Mouse (Mus musculus) MEL (cell line): ENCODE measurements around the gene Map2k5. TPM values are rescaled to one million over a fixed set of nuclear protein-coding genes. Genes with fewer than 3 reads are reported as not detected.

ENCODE experiments used
- DNase-seq: peaks from one replicate; pipeline ENCODE4 v3.0.0; 2011; ENCODE audit warnings: low read depth, low spot score
- H3K27ac ChIP-seq: 2 replicates; pipeline ENCODE4 v1.5.1; 2012; ENCODE audit warnings: low read depth, mild to moderate bottlenecking, control low read depth, low read length, moderate library complexity; ENCODE audit not compliant: control insufficient read depth
- H3K27me3 ChIP-seq, 2 experiments: fragments of 150-350 bp in 1 of 2; sonication (generic) in 1 of 2; 2 replicates each; pipeline ENCODE4 v1.6.1; 2012; ENCODE audit warnings: low read length in 2 of 2, mild to moderate bottlenecking in 2 of 2, improper control_type of control experiment in 1 of 2, moderate library complexity in 1 of 2; ENCODE audit not compliant: insufficient read depth in 2 of 2, control insufficient read depth in 1 of 2
- H3K36me3 ChIP-seq, 2 experiments: 2 replicates each; pipeline ENCODE4 v1.6.1; 2012 to 2014; ENCODE audit warnings: low read length in 2 of 2, improper control_type of control experiment in 1 of 2, inconsistent platforms in 1 of 2, mild to moderate bottlenecking in 1 of 2; ENCODE audit not compliant: insufficient read depth in 2 of 2, control insufficient read depth in 1 of 2
- H3K4me1 ChIP-seq, 2 experiments: fragments of 150-350 bp in 1 of 2; sonication (generic) in 1 of 2; 2 replicates each; pipeline ENCODE4 v1.6.1; 2012; ENCODE audit warnings: low read length in 2 of 2, improper control_type of control experiment in 1 of 2, mild to moderate bottlenecking in 1 of 2; ENCODE audit not compliant: insufficient read depth in 2 of 2, control insufficient read depth in 1 of 2
- H3K4me3 ChIP-seq, 2 experiments: fragments of 150-350 bp in 1 of 2; sonication (generic) in 1 of 2; 2 replicates each; pipeline ENCODE4 v1.5.1; 2012; ENCODE audit warnings: low read depth in 2 of 2, low read length in 2 of 2, mild to moderate bottlenecking in 2 of 2, moderate library complexity in 2 of 2, control low read depth in 1 of 2, improper control_type of control experiment in 1 of 2; ENCODE audit not compliant: control insufficient read depth in 1 of 2, insufficient read depth in 1 of 2
- H3K79me2 ChIP-seq: 2 replicates; pipeline ENCODE4 v1.6.1; 2012; ENCODE audit warnings: mild to moderate bottlenecking, low read length, moderate library complexity; ENCODE audit not compliant: control insufficient read depth, poor library complexity, insufficient read depth
- H3K9ac ChIP-seq: 2 replicates; pipeline ENCODE4 v1.6.1; 2012; ENCODE audit warnings: low read depth, mild to moderate bottlenecking, control low read depth, low read length, moderate library complexity; ENCODE audit not compliant: control insufficient read depth, poor library complexity, severe bottlenecking
- H3K9me3 ChIP-seq: fragments of 150-350 bp; sonication (generic); replicated peaks from 2 replicates; pipeline ENCODE4 v1.6.1; 2012; ENCODE audit warnings: mild to moderate bottlenecking, low read length, improper control_type of control experiment, moderate library complexity; ENCODE audit not compliant: insufficient read depth
- CHD1 ChIP-seq: IDR thresholded peaks from 2 replicates; pipeline ENCODE4 v1.6.1; 2012; ENCODE audit warnings: low read depth, mild to moderate bottlenecking, inconsistent platforms, low read length, improper control_type of control experiment
- CHD2 ChIP-seq: IDR thresholded peaks from 2 replicates; pipeline ENCODE4 v1.6.1; 2011; ENCODE audit warnings: low read length, improper control_type of control experiment
- CTCF ChIP-seq, 3 experiments: IDR thresholded peaks in 2 of 3; conservative IDR thresholded peaks in 1 of 3; 2 replicates each; pipeline ENCODE4 v1.5.1; 2011 to 2012; ENCODE audit warnings: low read length in 3 of 3, low read depth in 2 of 3, mild to moderate bottlenecking in 2 of 3, improper control_type of control experiment in 1 of 3, inconsistent platforms in 1 of 3, mixed read lengths in 1 of 3, moderate library complexity in 1 of 3; ENCODE audit not compliant: control insufficient read depth in 1 of 3, insufficient read depth in 1 of 3, poor library complexity in 1 of 3, severe bottlenecking in 1 of 3
- E2F4 ChIP-seq: IDR thresholded peaks from 2 replicates; pipeline ENCODE4 v1.6.1; 2011; ENCODE audit warnings: low read depth, low read length, improper control_type of control experiment, borderline replicate concordance
- ELF1 ChIP-seq: IDR thresholded peaks from 2 replicates; pipeline ENCODE4 v1.6.1; 2014; ENCODE audit warnings: low read depth, mild to moderate bottlenecking, inconsistent platforms, low read length, improper control_type of control experiment, moderate library complexity
- EP300 ChIP-seq, 2 experiments: IDR thresholded peaks; 2 replicates each; pipeline ENCODE4 v1.6.1; 2011; ENCODE audit warnings: improper control_type of control experiment in 2 of 2, low read length in 2 of 2, low read depth in 1 of 2, mild to moderate bottlenecking in 1 of 2
- GABPA ChIP-seq: IDR thresholded peaks from 2 replicates; pipeline ENCODE4 v1.6.1; 2012; ENCODE audit warnings: low read depth, mild to moderate bottlenecking, inconsistent platforms, low read length, improper control_type of control experiment, moderate library complexity
- GATA1 ChIP-seq: IDR thresholded peaks from 2 replicates; pipeline ENCODE4 v1.6.1; 2011; ENCODE audit warnings: low read depth, low read length, improper control_type of control experiment
- HCFC1 ChIP-seq: IDR thresholded peaks from 2 replicates; pipeline ENCODE4 v1.6.1; 2012; ENCODE audit warnings: low read depth, mild to moderate bottlenecking, inconsistent platforms, low read length, improper control_type of control experiment, moderate library complexity
- JUND ChIP-seq: IDR thresholded peaks from 2 replicates; pipeline ENCODE4 v1.6.1; 2011; ENCODE audit warnings: low read depth, mild to moderate bottlenecking, improper control_type of control experiment, low read length
- MEF2A ChIP-seq: IDR thresholded peaks from 2 replicates; pipeline ENCODE4 v1.6.1; 2014; ENCODE audit warnings: low read depth, mild to moderate bottlenecking, inconsistent platforms, low read length, improper control_type of control experiment; ENCODE audit not compliant: poor library complexity, insufficient replicate concordance, severe bottlenecking; ENCODE audit errors: extremely low read depth
- NELFE ChIP-seq: IDR thresholded peaks from 2 replicates; pipeline ENCODE4 v1.6.1; 2011; ENCODE audit warnings: low read depth, low read length, improper control_type of control experiment
- POLR2A ChIP-seq, 2 experiments: IDR thresholded peaks; 2 replicates each; pipeline ENCODE4 v1.6.1; 2011 to 2012; ENCODE audit warnings: low read length in 2 of 2, mild to moderate bottlenecking in 2 of 2, control low read depth in 1 of 2, improper control_type of control experiment in 1 of 2, low read depth in 1 of 2, moderate library complexity in 1 of 2; ENCODE audit not compliant: control insufficient read depth in 1 of 2, insufficient read depth in 1 of 2, poor library complexity in 1 of 2
- POLR2AphosphoS2 ChIP-seq: IDR thresholded peaks from 2 replicates; pipeline ENCODE4 v1.6.1; 2011; ENCODE audit warnings: low read length, improper control_type of control experiment
- RCOR1 ChIP-seq: IDR thresholded peaks from 2 replicates; pipeline ENCODE4 v1.6.1; 2012; ENCODE audit warnings: low read depth, mild to moderate bottlenecking, inconsistent platforms, low read length, improper control_type of control experiment
- TBP ChIP-seq: IDR thresholded peaks from 2 replicates; pipeline ENCODE4 v1.8.0; 2011; ENCODE audit warnings: low read depth, low read length, improper control_type of control experiment
- TCF12 ChIP-seq: IDR thresholded peaks from 2 replicates; pipeline ENCODE4 v1.6.1; 2014; ENCODE audit warnings: low read depth, mild to moderate bottlenecking, inconsistent platforms, low read length, improper control_type of control experiment, moderate library complexity
- UBTF ChIP-seq: IDR thresholded peaks from 2 replicates; pipeline ENCODE4 v1.6.1; 2012; ENCODE audit warnings: low read depth, mild to moderate bottlenecking, inconsistent platforms, low read length, improper control_type of control experiment, moderate library complexity, borderline replicate concordance; ENCODE audit not compliant: insufficient read depth
- ZC3H11A ChIP-seq: IDR thresholded peaks from 2 replicates; pipeline ENCODE4 v1.6.1; 2012; ENCODE audit warnings: low read depth, mild to moderate bottlenecking, inconsistent platforms, low read length, improper control_type of control experiment
- ZKSCAN1 ChIP-seq: IDR thresholded peaks from 2 replicates; pipeline ENCODE4 v1.6.1; 2012; ENCODE audit warnings: low read depth, mild to moderate bottlenecking, inconsistent platforms, low read length, improper control_type of control experiment, moderate library complexity
- ZNF384 ChIP-seq: IDR thresholded peaks from 2 replicates; pipeline ENCODE4 v1.6.1; 2012; ENCODE audit warnings: low read depth, mild to moderate bottlenecking, inconsistent platforms, low read length, improper control_type of control experiment
- polyA plus RNA-seq, 2 experiments: library from polyadenylated mRNA; stranded (reverse) in 1 of 2; unstranded in 1 of 2; fragments of >175 nt in 1 of 2; fragments of >200 nt in 1 of 2; gene quantifications; 2 replicates each; pipeline versions ENCODE4 v1.2.1 to v1.2.4; 2012; ENCODE audit warnings: low replicate concordance in 2 of 2, low read depth in 1 of 2; ENCODE audit not compliant: insufficient read length in 2 of 2, insufficient read depth in 1 of 2, missing spikeins in 1 of 2
- total RNA-seq: library from RNA; depleted of rRNA; stranded (reverse); fragments of 300-350 nt; gene quantifications from 2 replicates; pipeline ENCODE4 v1.2.3, GENCODE M21; 2012

Gene Map2k5
- total and polyA plus RNA-seq, 3 experiments, result 9.6 to 29.1 TPM; not detected in 1

GRCm38 (mm10) chr9:63219851-63220250 lies 157.9 kb downstream of the Map2k5 start:
- no peaks in the 10 kb centered on the region for H3K9me3 ChIP-seq
- TF ChIP-seq CTCF (IDR thresholded peaks at IDR 0.05 in 2 of 3, conservative IDR thresholded peaks at IDR 0.05 in 1 of 3; ENCODE audit: control insufficient read depth in 1 of 3, insufficient read depth in 1 of 3, low read depth in 2 of 3, low read length in 3 of 3, poor library complexity in 1 of 3, severe bottlenecking in 1 of 3) (no peak), RCOR1 (no peak), UBTF (no peak), ZC3H11A (no peak), TBP (no peak), NELFE (no peak), ZKSCAN1 (no peak), CHD2 (no peak), CHD1 (no peak), EP300 (IDR thresholded peaks at IDR 0.05; ENCODE audit: low read depth in 1 of 2, low read length in 2 of 2) (no peak), TCF12 (no peak), JUND (no peak), GABPA (no peak), HCFC1 (no peak)
- TF ChIP-seq, all 39 proteins: peak for 0
- no peak overlapping the region for H3K9ac ChIP-seq
- H3K36me3 ChIP-seq, result no peaks in the 10 kb centered on the region
- no peaks in the 10 kb centered on the region for H3K79me2 ChIP-seq
- no peak overlapping the region for H3K4me3 ChIP-seq
- no peaks in the 10 kb centered on the region for H3K27me3 ChIP-seq
- H3K27ac ChIP-seq, result no peak overlapping the region
- no peaks in the 10 kb centered on the region for H3K4me1 ChIP-seq
- no peak for DNase-seq

DNA sequence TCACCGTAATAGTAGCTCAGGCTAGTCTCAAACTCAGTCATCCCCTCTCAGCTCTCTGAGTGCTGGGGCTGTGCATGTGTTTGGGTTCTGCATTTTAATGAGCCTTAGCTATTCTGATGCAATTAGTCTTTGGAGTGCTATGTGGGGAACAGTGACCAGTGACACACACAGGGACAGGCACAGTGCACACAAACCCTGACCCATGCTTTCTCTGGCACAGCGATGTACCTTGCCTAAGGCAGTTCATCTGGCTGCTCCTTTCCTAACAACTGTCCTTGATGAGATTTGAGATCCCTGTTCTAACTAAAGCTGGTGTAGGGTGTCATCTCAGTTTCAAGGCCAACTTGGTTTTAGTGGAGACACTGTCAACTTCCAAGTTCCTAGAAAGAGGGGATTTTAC lies 162.7 kb downstream of the Map2k5 start:
- TF ChIP-seq POLR2AphosphoS2, result no peak
- TF ChIP-seq NELFE, result no peak
- no peak for TF ChIP-seq ZC3H11A
- no peak for TF ChIP-seq E2F4
- Histone ChIP-seq H3K4me3 (no peak overlapping the region), H3K79me2 (no peaks in the 10 kb centered on the region), H3K9ac (no peak overlapping the region), H3K9me3 (no peaks in the 10 kb centered on the region), H3K36me3 (no peaks in the 10 kb centered on the region), H3K4me1 (no peaks in the 10 kb centered on the region), H3K27ac (no peak overlapping the region), H3K27me3 (no peaks in the 10 kb centered on the region)
- no peak for DNase-seq

GRCm38 (mm10) chr9:63206769-63207276 lies 170.9 kb downstream of the Map2k5 start:
- no peak for TF ChIP-seq GATA1
- TF ChIP-seq HCFC1, result no peak
- no peak for TF ChIP-seq UBTF
- no peak for TF ChIP-seq MEF2A
- no peak for TF ChIP-seq ZNF384
- no peak for TF ChIP-seq CTCF (IDR thresholded peaks at IDR 0.05 in 2 of 3, conservative IDR thresholded peaks at IDR 0.05 in 1 of 3; ENCODE audit: control insufficient read depth in 1 of 3, insufficient read depth in 1 of 3, low read depth in 2 of 3, low read length in 3 of 3, poor library complexity in 1 of 3, severe bottlenecking in 1 of 3)
- TF ChIP-seq ELF1, result no peak
- TF ChIP-seq POLR2A (IDR thresholded peaks at IDR 0.05; ENCODE audit: control insufficient read depth in 1 of 2, insufficient read depth in 1 of 2, low read depth in 1 of 2, low read length in 2 of 2, poor library complexity in 1 of 2), result no peak

More at GRCm38 (mm10) chr9:63206769-63207276, 170.9 kb downstream of the Map2k5 start:
- H3K79me2 ChIP-seq, result no peaks in the 10 kb centered on the region
- H3K36me3 ChIP-seq, result no peaks in the 10 kb centered on the region
- H3K27ac ChIP-seq, result no peak overlapping the region
- no peak for DNase-seq
- no peak overlapping the region for H3K9ac ChIP-seq
- no peak overlapping the region for H3K4me3 ChIP-seq
- H3K4me1 ChIP-seq, result no peaks in the 10 kb centered on the region
- no peaks in the 10 kb centered on the region for H3K27me3 ChIP-seq
- H3K9me3 ChIP-seq, result no peaks in the 10 kb centered on the region
